Mouse (Mus musculus) CH12.LX (cell line): ENCODE data around the gene Rnf141.

Source experiments
- CHD2 ChIP-seq: IDR thresholded peaks from 2 replicates; pipeline ENCODE4 v1.6.1; 2011; ENCODE audit warnings: low read length, improper control_type of control experiment
- EP300 ChIP-seq: IDR thresholded peaks from 2 replicates; pipeline ENCODE4 v1.6.1; 2011; ENCODE audit warnings: low read length, improper control_type of control experiment

DNA sequence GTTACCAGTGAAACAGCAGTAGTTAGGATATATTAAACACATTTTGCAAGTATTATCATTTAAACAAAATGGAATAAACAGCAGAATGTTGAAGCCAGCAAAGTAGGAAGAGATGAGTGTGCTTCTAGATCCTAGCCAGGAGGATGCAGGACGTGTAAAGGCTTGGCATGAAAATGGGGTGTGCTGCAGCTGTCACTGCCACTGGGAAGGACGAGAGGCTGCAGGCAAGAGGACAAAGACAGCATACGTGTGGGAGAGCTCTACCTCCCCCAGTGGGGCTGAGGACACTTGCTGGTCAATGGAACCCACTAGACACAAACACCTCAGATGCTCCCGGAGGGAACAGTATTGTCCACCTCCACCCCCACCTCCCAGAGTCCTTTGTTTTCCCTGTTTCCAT is 93.4 kb downstream of the Rnf141 start:
- TF ChIP-seq EP300 (no peak), CHD2 (no peak)
